Mouse (Mus musculus) sigmoid colon, adult 10 weeks (tissue): ENCODE data around the gene Gm13119. TPM values are rescaled to one million over a fixed set of nuclear protein-coding genes. Genes with fewer than 3 reads are reported as not detected.

ENCODE experiments used
- polyA plus RNA-seq: library from polyadenylated mRNA; stranded (reverse); fragments of 350-450 nt; fragmentation: Illumina TruSeq; extraction: RNeasy Lipid Tissue Mini Kit (QIAGEN cat#74804); gene quantifications from one replicate; pipeline ENCODE4 v1.2.3, GENCODE M21; 2014; ENCODE audit warnings: low read depth, low replicate concordance

Gene Gm13119
- polyA plus RNA-seq, result not detected

DNA sequence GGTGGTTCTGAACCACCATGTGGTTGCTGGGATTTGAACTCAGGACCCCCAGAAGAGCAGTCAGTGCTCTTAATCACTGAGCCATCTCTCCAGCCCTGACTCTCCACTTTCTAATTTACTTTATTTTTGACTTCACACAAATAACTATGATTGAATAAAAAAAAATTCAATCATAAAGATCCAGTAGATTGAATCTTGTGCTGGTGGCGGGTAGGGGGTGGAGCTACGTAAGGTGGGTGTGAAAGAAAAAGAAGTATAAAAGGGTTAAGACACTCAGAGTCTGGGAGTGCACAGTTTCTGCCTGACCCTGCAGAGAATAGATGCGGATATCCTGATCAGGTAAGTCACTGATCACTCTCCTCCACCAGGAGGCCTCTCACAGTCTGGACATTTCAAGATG lies at the start of gene Gm13119:
Gene Gm13119 (plus strand): TSS at position 301 of the 400 bp plus-strand sequence.

DNA sequence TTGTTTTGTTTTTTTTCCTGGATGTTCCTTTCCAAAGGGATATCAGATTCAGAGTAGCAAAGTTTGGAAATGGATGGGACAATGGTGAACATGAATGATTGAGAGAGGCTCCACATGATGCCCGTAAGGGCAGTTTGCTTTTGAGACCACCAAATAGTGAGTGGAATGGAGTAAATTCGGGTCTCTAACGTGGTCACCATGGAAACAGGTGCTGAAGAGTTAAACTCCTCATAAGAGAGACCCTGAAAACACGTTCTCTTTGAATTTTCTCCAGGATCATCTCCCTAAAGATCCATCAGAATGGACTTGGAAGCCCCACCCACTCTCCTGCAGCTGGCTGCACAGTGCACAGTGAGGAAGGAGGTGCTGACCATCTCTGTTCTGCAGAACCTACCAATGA lies 27.8 kb upstream of the Gm13119 start, which contains the start of gene Gm13128:
Gene Gm13128 (plus strand): TSS at position 301 of the 400 bp plus-strand sequence.

DNA sequence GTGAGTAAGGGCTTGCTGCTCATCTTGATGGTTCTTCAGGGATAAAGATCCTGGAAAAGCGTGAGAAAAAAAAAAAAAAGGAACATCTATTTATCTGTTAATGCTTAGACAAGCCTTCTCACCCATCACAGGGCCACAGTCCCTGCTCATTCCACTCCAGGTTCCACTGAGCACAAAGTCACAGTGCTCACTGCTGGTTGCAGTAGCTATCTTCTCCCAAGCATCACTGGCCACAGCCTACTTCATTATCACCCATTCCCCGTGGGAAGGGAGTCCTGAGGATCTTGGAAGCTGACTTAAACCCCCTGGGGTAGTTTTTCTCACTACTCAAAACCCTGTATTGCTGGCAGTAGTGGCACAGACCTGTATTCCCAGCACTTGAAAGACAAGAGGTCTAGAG lies 20.2 kb downstream of the Gm13119 start, which contains the start of gene Pramef20:
Gene Pramef20 (minus strand): TSS at position 23 of the 400 bp plus-strand sequence.

DNA sequence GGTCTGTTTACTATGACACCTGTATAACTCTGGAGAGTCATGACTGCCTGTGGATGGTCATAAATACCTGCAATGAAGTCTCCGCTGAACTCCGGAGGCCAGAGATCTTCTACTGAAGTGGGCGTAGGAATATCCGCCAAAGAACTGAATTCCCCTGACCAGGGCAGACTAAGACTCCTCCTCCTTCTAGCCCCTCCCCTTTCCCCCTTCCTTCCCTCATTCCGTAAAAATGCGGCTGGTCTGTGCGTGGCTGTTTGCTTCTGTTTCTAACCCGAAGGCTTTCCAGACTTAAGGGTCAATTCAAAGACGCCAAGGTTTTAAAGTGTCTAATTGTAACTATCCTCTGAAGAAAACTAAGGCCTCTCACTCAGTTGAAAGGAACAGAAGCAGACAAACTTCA lies 50.5 kb downstream of the Gm13119 start, which contains the start of gene Pramef12:
Gene Pramef12 (minus strand): TSS at position 175 of the 400 bp plus-strand sequence.

Other genes with a start within 250 kb of the Gm13119 start
- gene Oog3, start 195.3 kb upstream of the Gm13119 start, polyA plus RNA-seq, result not detected
- gene Oog2, start 167.2 kb upstream of the Gm13119 start, polyA plus RNA-seq, result not detected
- gene C87977, start 144.6 kb upstream of the Gm13119 start, polyA plus RNA-seq, result not detected
- gene Pramel5, start 77.5 kb upstream of the Gm13119 start, polyA plus RNA-seq, result not detected
- not detected for gene Gm13128, start 27.7 kb upstream of the Gm13119 start, polyA plus RNA-seq
- gene Pramef20, start 20.0 kb downstream of the Gm13119 start, polyA plus RNA-seq, result not detected
- not detected for gene Pramef12, start 50.5 kb downstream of the Gm13119 start, polyA plus RNA-seq
- not detected for gene 1700012P22Rik, start 80.8 kb downstream of the Gm13119 start, polyA plus RNA-seq
- not detected for gene Gm9944, start 95.4 kb downstream of the Gm13119 start, polyA plus RNA-seq
- not detected for gene Aadacl3, start 105.8 kb downstream of the Gm13119 start, polyA plus RNA-seq
- not detected for gene 9430007A20Rik, start 161.9 kb downstream of the Gm13119 start, polyA plus RNA-seq
- not detected for gene Gm13124, start 207.2 kb downstream of the Gm13119 start, polyA plus RNA-seq